Mouse (Mus musculus) liver, adult 2 months (tissue): ENCODE results near the gene Tsc2.

ENCODE experiments used
- CTCF ChIP-seq: fragments of 200-500 bp; IDR thresholded peaks from 2 replicates; pipeline ENCODE4 v1.5.1; 2011; ENCODE audit warnings: low read depth, low read length, control low read depth
- POLR2A ChIP-seq: fragments of 200-500 bp; IDR thresholded peaks from 2 replicates; pipeline ENCODE4 v1.6.1; 2011; ENCODE audit warnings: low read length, control low read depth; ENCODE audit not compliant: insufficient read depth; ENCODE audit errors: extremely low read depth

GRCm38 (mm10) chr17:24560301-24561028 lies 72.0 kb downstream of the Tsc2 start:
- no peak for TF ChIP-seq CTCF
- TF ChIP-seq POLR2A = no peak
